Mouse (Mus musculus): ENCODE data around the gene Bsn. TPM values are rescaled to one million over a fixed set of nuclear protein-coding genes. Genes with fewer than 3 reads are reported as not detected.

Bsn gene
- polyA plus RNA-seq, 1 experiment from 2014 or later: 0.81 TPM

DNA sequence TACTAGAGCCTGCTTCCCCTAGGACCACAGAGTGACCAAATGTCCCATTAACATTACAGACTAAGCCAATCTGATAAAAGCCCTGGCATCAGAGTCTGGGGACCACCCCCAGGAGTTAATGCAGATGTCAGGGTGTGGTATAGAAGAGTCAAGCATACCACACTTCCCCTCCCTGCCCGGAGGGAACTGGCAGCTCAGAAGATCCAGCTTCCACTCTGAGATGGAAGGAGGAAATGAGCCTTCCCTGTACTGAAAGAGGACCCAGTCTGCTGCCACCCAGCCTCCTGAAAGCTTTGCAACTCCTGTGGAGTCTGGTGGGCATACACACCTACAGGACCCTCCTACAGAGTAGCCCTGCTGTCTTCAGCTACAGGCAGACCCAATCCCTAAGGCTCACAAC lies 135.1 kb downstream of the Bsn start:
- Histone ChIP-seq H3K4me3 (ENCODE audit: low read length) (no peak overlapping the region), H3K36me3 (ENCODE audit: control insufficient read depth, insufficient read depth) (peaks cover 25% of the 10 kb centered on the region), H3K9ac (ENCODE audit: low read length) (no peak overlapping the region), H3K27ac (ENCODE audit: low read length) (no peak overlapping the region), H3K4me2 (ENCODE audit: low read depth, low read length) (no peak overlapping the region), H3K4me1 (ENCODE audit: control insufficient read depth, insufficient read depth, low read length) (peaks cover 14% of the 10 kb centered on the region), H3K9me3 (replicated peaks; ENCODE audit: control insufficient read depth, low read length) (no peaks in the 10 kb centered on the region), H3K27me3 (ENCODE audit: control insufficient read depth, insufficient read depth, low read length) (no peaks in the 10 kb centered on the region)
- ATAC-seq (replicated peaks; ENCODE audit: extremely low read depth, insufficient read depth, low FRiP score): no peak
- WGBS: 65% methylated on average over 1 of the region's 1 CpGs

DNA sequence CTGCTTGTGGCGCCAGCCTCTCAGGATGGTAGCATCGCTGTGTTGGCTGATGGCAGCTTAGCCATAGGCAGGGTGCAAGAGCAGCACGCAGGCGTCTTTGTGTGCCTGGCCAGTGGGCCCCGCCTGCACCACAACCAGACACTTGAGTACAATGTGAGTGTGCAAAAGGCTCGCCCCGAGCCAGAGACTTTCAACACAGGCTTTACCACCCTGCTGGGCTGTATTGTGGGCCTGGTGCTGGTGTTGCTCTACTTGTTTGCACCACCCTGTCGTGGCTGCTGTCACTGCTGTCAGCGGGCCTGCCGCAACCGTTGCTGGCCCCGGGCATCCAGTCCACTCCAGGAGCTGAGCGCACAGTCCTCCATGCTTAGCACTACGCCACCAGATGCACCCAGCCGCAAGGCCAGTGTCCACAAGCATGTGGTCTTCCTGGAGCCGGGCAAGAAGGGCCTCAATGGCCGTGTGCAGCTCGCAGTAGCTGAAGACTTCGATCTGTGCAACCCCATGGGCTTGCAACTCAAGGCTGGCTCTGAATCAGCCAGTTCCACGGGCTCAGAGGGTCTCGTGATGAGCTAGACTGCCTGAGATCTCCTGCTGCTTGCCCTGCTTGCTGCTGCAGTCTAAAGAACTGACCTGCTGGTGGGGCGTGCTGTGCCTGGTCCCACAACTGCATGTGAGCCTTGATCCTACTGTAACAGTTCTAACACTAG lies 135.7 kb downstream of the Bsn start:
- peaks cover 19% of the 10 kb centered on the region for H3K4me1 ChIP-seq (ENCODE audit: control insufficient read depth, insufficient read depth, low read length)
- H3K36me3 ChIP-seq (ENCODE audit: control insufficient read depth, insufficient read depth): peaks cover 25% of the 10 kb centered on the region
- WGBS: 87% methylated on average over 22 of the region's 22 CpGs
- ATAC-seq (replicated peaks; ENCODE audit: extremely low read depth, insufficient read depth, low FRiP score): no peak
- H3K4me3 ChIP-seq (ENCODE audit: low read length): no peak overlapping the region
- no peak overlapping the region for H3K4me2 ChIP-seq (ENCODE audit: low read depth, low read length)
- no peak overlapping the region for H3K27ac ChIP-seq (ENCODE audit: low read length)
- H3K9me3 ChIP-seq (replicated peaks; ENCODE audit: control insufficient read depth, low read length): no peaks in the 10 kb centered on the region
- H3K9ac ChIP-seq (ENCODE audit: low read length): no peak overlapping the region
- H3K27me3 ChIP-seq (ENCODE audit: control insufficient read depth, insufficient read depth, low read length): no peaks in the 10 kb centered on the region

DNA sequence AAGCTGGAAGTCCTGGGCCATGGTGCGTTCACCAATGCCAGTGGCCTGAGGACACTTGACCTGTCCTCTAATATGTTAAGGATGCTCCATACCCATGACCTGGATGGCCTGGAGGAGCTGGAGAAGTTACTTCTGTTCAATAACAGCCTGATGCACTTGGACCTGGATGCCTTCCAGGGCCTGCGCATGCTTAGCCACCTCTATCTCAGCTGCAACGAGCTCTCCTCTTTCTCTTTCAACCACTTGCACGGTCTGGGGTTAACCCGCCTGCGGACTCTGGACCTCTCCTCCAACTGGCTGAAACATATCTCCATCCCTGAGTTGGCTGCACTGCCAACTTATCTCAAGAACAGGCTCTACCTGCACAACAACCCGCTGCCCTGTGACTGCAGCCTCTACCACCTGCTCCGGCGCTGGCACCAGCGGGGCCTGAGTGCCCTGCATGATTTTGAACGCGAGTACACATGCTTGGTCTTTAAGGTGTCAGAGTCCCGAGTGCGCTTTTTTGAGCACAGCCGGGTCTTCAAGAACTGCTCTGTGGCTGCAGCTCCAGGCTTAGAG lies 136.4 kb downstream of the Bsn start:
- H3K4me1 ChIP-seq (ENCODE audit: control insufficient read depth, insufficient read depth, low read length): peaks cover 19% of the 10 kb centered on the region
- WGBS: 83% methylated on average over 15 of the region's 15 CpGs
- ATAC-seq (replicated peaks; ENCODE audit: extremely low read depth, insufficient read depth, low FRiP score): no peak
- peaks cover 25% of the 10 kb centered on the region for H3K36me3 ChIP-seq (ENCODE audit: control insufficient read depth, insufficient read depth)
- H3K27ac ChIP-seq (ENCODE audit: low read length): no peak overlapping the region
- no peaks in the 10 kb centered on the region for H3K27me3 ChIP-seq (ENCODE audit: control insufficient read depth, insufficient read depth, low read length)
- no peak overlapping the region for H3K4me2 ChIP-seq (ENCODE audit: low read depth, low read length)
- no peak overlapping the region for H3K9ac ChIP-seq (ENCODE audit: low read length)
- H3K4me3 ChIP-seq (ENCODE audit: low read length): no peak overlapping the region
- no peaks in the 10 kb centered on the region for H3K9me3 ChIP-seq (replicated peaks; ENCODE audit: control insufficient read depth, low read length)

GRCm38 (mm10) chr9:108052885-108053664 lies 137.1 kb downstream of the Bsn start, which contains the start of gene Amigo3:
Gene Amigo3 (plus strand): TSS chr9:108053159.
- no peaks in the 10 kb centered on the region for H3K9me3 ChIP-seq (replicated peaks; ENCODE audit: control insufficient read depth, low read length)
- WGBS: 51% methylated on average over 20 of the region's 20 CpGs
- peak within 1 kb of the TSS; percentile 44 for H3K9ac ChIP-seq (ENCODE audit: low read length)
- peaks cover 21% of the 10 kb centered on the region for H3K36me3 ChIP-seq (ENCODE audit: control insufficient read depth, insufficient read depth)
- peak; percentile 61 for ATAC-seq (replicated peaks; ENCODE audit: extremely low read depth, insufficient read depth, low FRiP score)
- peak within 1 kb of the TSS; percentile 58 for H3K27ac ChIP-seq (ENCODE audit: low read length)
- peaks cover 24% of the 10 kb centered on the region for H3K4me1 ChIP-seq (ENCODE audit: control insufficient read depth, insufficient read depth, low read length)
- H3K4me3 ChIP-seq (ENCODE audit: low read length): peak within 1 kb of the TSS; percentile 34
- no peaks in the 10 kb centered on the region for H3K27me3 ChIP-seq (ENCODE audit: control insufficient read depth, insufficient read depth, low read length)
- H3K4me2 ChIP-seq (ENCODE audit: low read depth, low read length): peak within 1 kb of the TSS; percentile 59

DNA sequence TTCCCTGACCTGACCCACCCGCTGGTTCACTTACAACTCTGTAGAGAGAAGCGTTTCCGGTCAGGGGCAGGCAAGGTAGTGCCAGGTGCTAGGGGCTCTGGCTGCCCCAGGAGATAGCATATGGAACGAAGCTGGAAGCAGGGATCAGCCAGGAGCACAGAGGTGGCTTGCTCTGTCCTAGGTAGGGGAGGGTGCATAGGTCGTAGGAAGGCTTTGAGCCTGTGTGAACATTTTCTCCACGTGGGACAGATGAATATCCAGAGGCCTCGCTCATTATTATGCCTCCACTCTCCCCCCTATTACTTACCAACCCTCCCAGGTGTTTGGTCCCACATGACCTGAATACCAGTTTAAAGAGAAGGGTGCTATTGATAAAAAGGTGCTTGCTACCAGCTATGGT lies 137.8 kb downstream of the Bsn start:
- no peak for ATAC-seq (replicated peaks; ENCODE audit: extremely low read depth, insufficient read depth, low FRiP score)
- peak overlapping the region; percentile 44; the same call in 1 of the 2 replicates for H3K9ac ChIP-seq (ENCODE audit: low read length)
- 72% methylated on average over 7 of the region's 7 CpGs for WGBS

DNA sequence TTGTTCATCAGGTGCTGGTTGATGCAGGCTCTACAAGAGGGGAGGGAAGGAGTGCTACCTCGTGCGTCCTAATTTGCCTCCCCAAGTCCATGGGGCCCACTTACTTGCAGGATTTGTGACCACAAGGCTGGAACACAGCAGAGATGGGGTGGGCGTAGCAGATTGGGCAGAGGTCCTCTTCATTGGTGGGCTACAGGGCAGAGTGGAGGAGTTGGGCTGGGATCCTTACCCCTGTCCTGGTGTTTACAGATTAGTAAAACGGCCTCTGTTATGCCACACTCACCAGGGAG lies 138.3 kb downstream of the Bsn start:
- Histone ChIP-seq H3K27ac (ENCODE audit: low read length) (no peak overlapping the region), H3K9ac (ENCODE audit: low read length) (no peak overlapping the region), H3K4me1 (ENCODE audit: control insufficient read depth, insufficient read depth, low read length) (peaks cover 30% of the 10 kb centered on the region), H3K9me3 (replicated peaks; ENCODE audit: control insufficient read depth, low read length) (no peaks in the 10 kb centered on the region), H3K27me3 (ENCODE audit: control insufficient read depth, insufficient read depth, low read length) (no peaks in the 10 kb centered on the region), H3K4me3 (ENCODE audit: low read length) (no peak overlapping the region), H3K4me2 (ENCODE audit: low read depth, low read length) (no peak overlapping the region), H3K36me3 (ENCODE audit: control insufficient read depth, insufficient read depth) (peaks cover 17% of the 10 kb centered on the region)
- 82% methylated on average over 4 of the region's 4 CpGs for WGBS
- ATAC-seq (replicated peaks; ENCODE audit: extremely low read depth, insufficient read depth, low FRiP score): no peak

More for the DNA sequence above, 137.8 kb downstream of the Bsn start:
- Histone ChIP-seq H3K27me3 (ENCODE audit: control insufficient read depth, insufficient read depth, low read length) (no peaks in the 10 kb centered on the region), H3K4me2 (ENCODE audit: low read depth, low read length) (no peak overlapping the region), H3K36me3 (ENCODE audit: control insufficient read depth, insufficient read depth) (peaks cover 17% of the 10 kb centered on the region), H3K4me3 (ENCODE audit: low read length) (no peak overlapping the region), H3K9me3 (replicated peaks; ENCODE audit: control insufficient read depth, low read length) (no peaks in the 10 kb centered on the region), H3K27ac (ENCODE audit: low read length) (peak overlapping the region; percentile 58), H3K4me1 (ENCODE audit: control insufficient read depth, insufficient read depth, low read length) (peaks cover 30% of the 10 kb centered on the region)

GRCm38 (mm10) chr9:108051184-108051930 lies 138.8 kb downstream of the Bsn start:
- Histone ChIP-seq H3K4me3 (ENCODE audit: low read length) (no peak overlapping the region), H3K9me3 (replicated peaks; ENCODE audit: control insufficient read depth, low read length) (no peaks in the 10 kb centered on the region), H3K4me1 (ENCODE audit: control insufficient read depth, insufficient read depth, low read length) (peaks cover 30% of the 10 kb centered on the region), H3K36me3 (ENCODE audit: control insufficient read depth, insufficient read depth) (peaks cover 18% of the 10 kb centered on the region), H3K27ac (ENCODE audit: low read length) (no peak overlapping the region), H3K4me2 (ENCODE audit: low read depth, low read length) (no peak overlapping the region), H3K9ac (ENCODE audit: low read length) (no peak overlapping the region), H3K27me3 (ENCODE audit: control insufficient read depth, insufficient read depth, low read length) (no peaks in the 10 kb centered on the region)
- WGBS: 87% methylated on average over 15 of the region's 15 CpGs
- no peak for ATAC-seq (replicated peaks; ENCODE audit: extremely low read depth, insufficient read depth, low FRiP score)

GRCm38 (mm10) chr9:108049561-108050251 lies 140.5 kb downstream of the Bsn start:
- Histone ChIP-seq H3K36me3 (ENCODE audit: control insufficient read depth, insufficient read depth) (peaks cover 27% of the 10 kb centered on the region), H3K27me3 (ENCODE audit: control insufficient read depth, insufficient read depth, low read length) (no peaks in the 10 kb centered on the region), H3K4me2 (ENCODE audit: low read depth, low read length) (peak overlapping the region; percentile 76), H3K9ac (ENCODE audit: low read length) (peak overlapping the region; percentile 84), H3K4me1 (ENCODE audit: control insufficient read depth, insufficient read depth, low read length) (peaks cover 30% of the 10 kb centered on the region), H3K9me3 (replicated peaks; ENCODE audit: control insufficient read depth, low read length) (no peaks in the 10 kb centered on the region), H3K4me3 (ENCODE audit: low read length) (peak overlapping the region; percentile 64), H3K27ac (ENCODE audit: low read length) (peak overlapping the region; percentile 50)
- no peak for ATAC-seq (replicated peaks; ENCODE audit: extremely low read depth, insufficient read depth, low FRiP score)
- 37% methylated on average over 15 of the region's 15 CpGs for WGBS

All from heart, embryonic 16.5 days (tissue).